In genomic region chr5:93079596-93079995, GRCm38 (mm10) we compare ENCODE assay signal across 28 mouse cellular contexts. TPM values are rescaled to one million over a fixed set of nuclear protein-coding genes. Genes with fewer than 3 reads are reported as not detected.
"Had no signal": no experiment of that assay in that cellular context is flagged by ENCODE, and none has a peak within 500 bp of the region (broad histone marks: within the 10 kb centered on the region; RNA-seq: fewer than 3 reads in every experiment).

No protein-coding gene starts in this region.

- H3K27me3 ChIP-seq: embryonic facial prominence, embryonic 12.5 days; embryonic facial prominence, embryonic 13.5 days; embryonic facial prominence, embryonic 15.5 days; forebrain, embryonic 12.5 days; forebrain, embryonic 13.5 days; forebrain, embryonic 15.5 days had no signal

- ATAC-seq: forebrain, embryonic 13.5 days; forebrain, embryonic 14.5 days; forebrain, embryonic 15.5 days; forebrain, embryonic 16.5 days; forebrain, postnatal 0 days had no signal

- H3K27ac ChIP-seq: embryonic facial prominence, embryonic 12.5 days; embryonic facial prominence, embryonic 13.5 days; embryonic facial prominence, embryonic 15.5 days; forebrain, embryonic 10.5 days; forebrain, embryonic 12.5 days; forebrain, embryonic 13.5 days; forebrain, embryonic 15.5 days; gastrocnemius, adult 2 months had no signal

- H3K4me1 ChIP-seq: embryonic facial prominence, embryonic 13.5 days; embryonic facial prominence, embryonic 15.5 days; forebrain, embryonic 10.5 days; forebrain, embryonic 12.5 days; forebrain, embryonic 13.5 days; forebrain, embryonic 15.5 days had no signal

- H3K4me2 ChIP-seq: embryonic facial prominence, embryonic 12.5 days; embryonic facial prominence, embryonic 13.5 days; embryonic facial prominence, embryonic 15.5 days; forebrain, embryonic 12.5 days; forebrain, embryonic 13.5 days; forebrain, embryonic 15.5 days had no signal

- H3K36me3 ChIP-seq: embryonic facial prominence, embryonic 10.5 days; embryonic facial prominence, embryonic 12.5 days; embryonic facial prominence, embryonic 13.5 days; embryonic facial prominence, embryonic 15.5 days; forebrain, embryonic 10.5 days; forebrain, embryonic 12.5 days; forebrain, embryonic 15.5 days had no signal

- H3K4me3 ChIP-seq: embryonic facial prominence, embryonic 10.5 days; embryonic facial prominence, embryonic 12.5 days; embryonic facial prominence, embryonic 13.5 days; embryonic facial prominence, embryonic 15.5 days; erythroblast, embryonic 14.5 days; forebrain, embryonic 10.5 days; forebrain, embryonic 12.5 days; forebrain, embryonic 13.5 days; forebrain, embryonic 15.5 days; gastrocnemius, adult 2 months had no signal

- H3K9ac ChIP-seq: embryonic facial prominence, embryonic 13.5 days; embryonic facial prominence, embryonic 15.5 days; forebrain, embryonic 12.5 days; forebrain, embryonic 13.5 days; forebrain, embryonic 15.5 days; forebrain, postnatal 0 days had no signal

- DNase-seq: cerebellum, adult 2 months; cerebellum, adult 8-10 months; cerebellum, adult 9-10 months; cerebellum, adult 9-11 months; cerebellum, postnatal 10 days; cerebellum, postnatal 14 days; cerebellum, postnatal 25 days; cerebellum, postnatal 36 days; embryo, embryonic 11 days; forebrain, postnatal 0 days; gastrocnemius, adult 2 months; gastrocnemius, postnatal 10 days; gastrocnemius, postnatal 14 days; gastrocnemius, postnatal 25 days; gastrocnemius, postnatal 36 days; heart, adult 11 months; heart, adult 18-20 months had no signal

- H3K9me3 ChIP-seq: embryonic facial prominence, embryonic 10.5 days; embryonic facial prominence, embryonic 12.5 days; embryonic facial prominence, embryonic 13.5 days; embryonic facial prominence, embryonic 15.5 days; forebrain, embryonic 10.5 days; forebrain, embryonic 12.5 days; forebrain, embryonic 13.5 days; forebrain, embryonic 15.5 days had no signal

RNA-seq across cellular contexts. Expression of gene Sowahb, which starts 34.8 kb away (rescaled TPM):
- polyA plus RNA-seq: forebrain, embryonic 13.5 days; forebrain, embryonic 16.5 days had no signal
